Mouse (Mus musculus) ES-E14 (cell line): ENCODE measurements at regions not wholly inside any gene's neighbourhood (a gene's known extent, or its start where the extent isn't known, plus 50 kb on each side); places are given as distances from the start of the nearest gene placed in this dataset.

ENCODE experiments used
- CHD2 ChIP-seq: IDR thresholded peaks from 2 replicates; pipeline ENCODE4 v1.6.1; 2014; ENCODE audit warnings: mild to moderate bottlenecking, low read depth, low read length, inconsistent platforms
- MAFK ChIP-seq: IDR thresholded peaks from 2 replicates; pipeline ENCODE4 v1.6.1; 2014; ENCODE audit warnings: mild to moderate bottlenecking, low read depth, low read length, inconsistent platforms; ENCODE audit not compliant: insufficient read depth
- ZC3H11A ChIP-seq: IDR thresholded peaks from 2 replicates; pipeline ENCODE4 v1.6.1; 2012; ENCODE audit warnings: low read depth, mild to moderate bottlenecking, inconsistent platforms, low read length, borderline replicate concordance
- ZNF384 ChIP-seq: IDR thresholded peaks from 2 replicates; pipeline ENCODE4 v1.6.1; 2012; ENCODE audit warnings: low read depth, low read length, inconsistent platforms

- TF ChIP-seq ZNF384 (no peak), MAFK (no peak), ZC3H11A (no peak), CHD2 (no peak)
Observed at GRCm38 (mm10) chr6:31021776-31022175, 62.9 kb upstream of the Klf14 start.
